Mouse (Mus musculus): ENCODE measurements at regions not wholly inside any gene's neighbourhood (a gene's known extent, or its start where the extent isn't known, plus 50 kb on each side); places are given as distances from the start of the nearest gene placed in this dataset.

GRCm38 (mm10) chr8:64357092-64357491, 151.0 kb upstream of the Tll1 start:
- 85% methylated on average over 5 of the region's 5 CpGs for WGBS
- Histone ChIP-seq H3K27ac (ENCODE audit: low read length) (no peak overlapping the region), H3K36me3 (ENCODE audit: control insufficient read depth, insufficient read depth, low read length) (no peaks in the 10 kb centered on the region), H3K4me1 (ENCODE audit: control insufficient read depth, insufficient read depth, low read length) (no peaks in the 10 kb centered on the region), H3K4me3 (ENCODE audit: low read length) (no peak overlapping the region), H3K9ac (ENCODE audit: low read depth, low read length) (no peak overlapping the region), H3K4me2 (ENCODE audit: low read depth, low read length) (no peak overlapping the region), H3K27me3 (replicated peaks; ENCODE audit: control insufficient read depth, insufficient read depth, low read length) (no peaks in the 10 kb centered on the region), H3K9me3 (ENCODE audit: control insufficient read depth, low read length) (no peaks in the 10 kb centered on the region)
- no peak for ATAC-seq

- Histone ChIP-seq H3K9me3 (ENCODE audit: control insufficient read depth, low read length) (no peaks in the 10 kb centered on the region), H3K4me3 (ENCODE audit: low read length) (no peak overlapping the region), H3K9ac (ENCODE audit: low read depth, low read length) (no peak overlapping the region), H3K36me3 (ENCODE audit: control insufficient read depth, insufficient read depth, low read length) (no peaks in the 10 kb centered on the region), H3K4me1 (ENCODE audit: control insufficient read depth, insufficient read depth, low read length) (no peaks in the 10 kb centered on the region), H3K27me3 (replicated peaks; ENCODE audit: control insufficient read depth, insufficient read depth, low read length) (no peaks in the 10 kb centered on the region), H3K4me2 (ENCODE audit: low read depth, low read length) (no peak overlapping the region), H3K27ac (ENCODE audit: low read length) (no peak overlapping the region)
- 74% methylated on average over 3 of the region's 3 CpGs for WGBS
- ATAC-seq: no peak
Measured at GRCm38 (mm10) chr8:64348082-64348646, 142.1 kb upstream of the Tll1 start.

- H3K4me3 ChIP-seq (ENCODE audit: low read length): no peak overlapping the region
- H3K4me1 ChIP-seq (ENCODE audit: control insufficient read depth, insufficient read depth, low read length): no peaks in the 10 kb centered on the region
- no peaks in the 10 kb centered on the region for H3K27me3 ChIP-seq (replicated peaks; ENCODE audit: control insufficient read depth, insufficient read depth, low read length)
- H3K9me3 ChIP-seq (ENCODE audit: control insufficient read depth, low read length): no peaks in the 10 kb centered on the region
- H3K9ac ChIP-seq (ENCODE audit: low read depth, low read length): no peak overlapping the region
- H3K27ac ChIP-seq (ENCODE audit: low read length): no peak overlapping the region
- ATAC-seq: no peak
- WGBS: 84% methylated on average over 2 of the region's 2 CpGs
- no peak overlapping the region for H3K4me2 ChIP-seq (ENCODE audit: low read depth, low read length)
- H3K36me3 ChIP-seq (ENCODE audit: control insufficient read depth, insufficient read depth, low read length): no peaks in the 10 kb centered on the region
Measured at GRCm38 (mm10) chr8:64347490-64347889, 141.4 kb upstream of the Tll1 start.

GRCm38 (mm10) chr8:64346428-64346827, 140.4 kb upstream of the Tll1 start:
- H3K27ac ChIP-seq (ENCODE audit: low read length): no peak overlapping the region
- no peaks in the 10 kb centered on the region for H3K27me3 ChIP-seq (replicated peaks; ENCODE audit: control insufficient read depth, insufficient read depth, low read length)
- no peak overlapping the region for H3K4me2 ChIP-seq (ENCODE audit: low read depth, low read length)
- no peak overlapping the region for H3K4me3 ChIP-seq (ENCODE audit: low read length)
- no peaks in the 10 kb centered on the region for H3K9me3 ChIP-seq (ENCODE audit: control insufficient read depth, low read length)
- 53% methylated on average over 5 of the region's 5 CpGs for WGBS
- H3K4me1 ChIP-seq (ENCODE audit: control insufficient read depth, insufficient read depth, low read length): no peaks in the 10 kb centered on the region
- H3K9ac ChIP-seq (ENCODE audit: low read depth, low read length): no peak overlapping the region
- no peak for ATAC-seq
- H3K36me3 ChIP-seq (ENCODE audit: control insufficient read depth, insufficient read depth, low read length): no peaks in the 10 kb centered on the region

- Histone ChIP-seq H3K4me1 (ENCODE audit: control insufficient read depth, insufficient read depth, low read length) (no peaks in the 10 kb centered on the region), H3K4me2 (ENCODE audit: low read depth, low read length) (no peak overlapping the region), H3K36me3 (ENCODE audit: control insufficient read depth, insufficient read depth, low read length) (no peaks in the 10 kb centered on the region), H3K4me3 (ENCODE audit: low read length) (no peak overlapping the region), H3K27me3 (replicated peaks; ENCODE audit: control insufficient read depth, insufficient read depth, low read length) (no peaks in the 10 kb centered on the region), H3K9me3 (ENCODE audit: control insufficient read depth, low read length) (no peaks in the 10 kb centered on the region), H3K9ac (ENCODE audit: low read depth, low read length) (no peak overlapping the region), H3K27ac (ENCODE audit: low read length) (no peak overlapping the region)
- ATAC-seq: no peak
- 81% methylated on average over 1 of the region's 1 CpGs for WGBS
Measured at GRCm38 (mm10) chr8:64344933-64345332, 138.9 kb upstream of the Tll1 start.

GRCm38 (mm10) chr8:64343600-64343999, 137.5 kb upstream of the Tll1 start:
- Histone ChIP-seq H3K4me1 (ENCODE audit: control insufficient read depth, insufficient read depth, low read length) (no peaks in the 10 kb centered on the region), H3K4me3 (ENCODE audit: low read length) (no peak overlapping the region), H3K27me3 (replicated peaks; ENCODE audit: control insufficient read depth, insufficient read depth, low read length) (no peaks in the 10 kb centered on the region), H3K27ac (ENCODE audit: low read length) (no peak overlapping the region), H3K9ac (ENCODE audit: low read depth, low read length) (no peak overlapping the region), H3K36me3 (ENCODE audit: control insufficient read depth, insufficient read depth, low read length) (no peaks in the 10 kb centered on the region), H3K9me3 (ENCODE audit: control insufficient read depth, low read length) (no peaks in the 10 kb centered on the region), H3K4me2 (ENCODE audit: low read depth, low read length) (no peak overlapping the region)
- WGBS: 83% methylated on average over 7 of the region's 7 CpGs
- no peak for ATAC-seq

- Histone ChIP-seq H3K4me2 (ENCODE audit: low read depth, low read length) (no peak overlapping the region), H3K9me3 (ENCODE audit: control insufficient read depth, low read length) (no peaks in the 10 kb centered on the region), H3K9ac (ENCODE audit: low read depth, low read length) (no peak overlapping the region), H3K36me3 (ENCODE audit: control insufficient read depth, insufficient read depth, low read length) (no peaks in the 10 kb centered on the region), H3K4me3 (ENCODE audit: low read length) (no peak overlapping the region), H3K4me1 (ENCODE audit: control insufficient read depth, insufficient read depth, low read length) (no peaks in the 10 kb centered on the region), H3K27me3 (replicated peaks; ENCODE audit: control insufficient read depth, insufficient read depth, low read length) (no peaks in the 10 kb centered on the region), H3K27ac (ENCODE audit: low read length) (no peak overlapping the region)
- no peak for ATAC-seq
Measured at GRCm38 (mm10) chr8:64342397-64342796, 136.3 kb upstream of the Tll1 start.

- no peak overlapping the region for H3K27ac ChIP-seq (ENCODE audit: low read length)
Measured at GRCm38 (mm10) chr8:64337356-64337755, 131.3 kb upstream of the Tll1 start.

GRCm38 (mm10) chr8:64336546-64336945, 130.5 kb upstream of the Tll1 start:
- no peak for ATAC-seq
- Histone ChIP-seq H3K4me1 (ENCODE audit: control insufficient read depth, insufficient read depth, low read length) (no peaks in the 10 kb centered on the region), H3K27ac (ENCODE audit: low read length) (no peak overlapping the region), H3K4me2 (ENCODE audit: low read depth, low read length) (no peak overlapping the region), H3K27me3 (replicated peaks; ENCODE audit: control insufficient read depth, insufficient read depth, low read length) (no peaks in the 10 kb centered on the region), H3K4me3 (ENCODE audit: low read length) (no peak overlapping the region), H3K36me3 (ENCODE audit: control insufficient read depth, insufficient read depth, low read length) (no peaks in the 10 kb centered on the region), H3K9me3 (ENCODE audit: control insufficient read depth, low read length) (no peaks in the 10 kb centered on the region), H3K9ac (ENCODE audit: low read depth, low read length) (no peak overlapping the region)

More at GRCm38 (mm10) chr8:64337356-64337755, 131.3 kb upstream of the Tll1 start:
- H3K9me3 ChIP-seq (ENCODE audit: control insufficient read depth, low read length): no peaks in the 10 kb centered on the region
- H3K4me2 ChIP-seq (ENCODE audit: low read depth, low read length): no peak overlapping the region
- no peak overlapping the region for H3K9ac ChIP-seq (ENCODE audit: low read depth, low read length)
- 69% methylated on average over 7 of the region's 7 CpGs for WGBS
- H3K36me3 ChIP-seq (ENCODE audit: control insufficient read depth, insufficient read depth, low read length): no peaks in the 10 kb centered on the region
- ATAC-seq: no peak
- H3K27me3 ChIP-seq (replicated peaks; ENCODE audit: control insufficient read depth, insufficient read depth, low read length): no peaks in the 10 kb centered on the region
- no peak overlapping the region for H3K4me3 ChIP-seq (ENCODE audit: low read length)
- H3K4me1 ChIP-seq (ENCODE audit: control insufficient read depth, insufficient read depth, low read length): no peaks in the 10 kb centered on the region

GRCm38 (mm10) chr8:64335495-64335894, 129.4 kb upstream of the Tll1 start:
- Histone ChIP-seq H3K9ac (ENCODE audit: low read depth, low read length) (no peak overlapping the region), H3K27ac (ENCODE audit: low read length) (no peak overlapping the region), H3K9me3 (ENCODE audit: control insufficient read depth, low read length) (no peaks in the 10 kb centered on the region), H3K4me2 (ENCODE audit: low read depth, low read length) (no peak overlapping the region), H3K4me1 (ENCODE audit: control insufficient read depth, insufficient read depth, low read length) (no peaks in the 10 kb centered on the region), H3K4me3 (ENCODE audit: low read length) (no peak overlapping the region), H3K36me3 (ENCODE audit: control insufficient read depth, insufficient read depth, low read length) (no peaks in the 10 kb centered on the region), H3K27me3 (replicated peaks; ENCODE audit: control insufficient read depth, insufficient read depth, low read length) (no peaks in the 10 kb centered on the region)
- ATAC-seq: no peak
- 39% methylated on average over 5 of the region's 5 CpGs for WGBS

Measured in intestine, embryonic 16.5 days (tissue).